Mouse (Mus musculus) right cerebral cortex, postnatal 14 days (tissue): ENCODE measurements around the gene Ccl3.

Experiments used
- DNase-seq: peaks from one replicate; pipeline ENCODE4 v3.0.0; 2022

Gene Ccl3

DNA sequence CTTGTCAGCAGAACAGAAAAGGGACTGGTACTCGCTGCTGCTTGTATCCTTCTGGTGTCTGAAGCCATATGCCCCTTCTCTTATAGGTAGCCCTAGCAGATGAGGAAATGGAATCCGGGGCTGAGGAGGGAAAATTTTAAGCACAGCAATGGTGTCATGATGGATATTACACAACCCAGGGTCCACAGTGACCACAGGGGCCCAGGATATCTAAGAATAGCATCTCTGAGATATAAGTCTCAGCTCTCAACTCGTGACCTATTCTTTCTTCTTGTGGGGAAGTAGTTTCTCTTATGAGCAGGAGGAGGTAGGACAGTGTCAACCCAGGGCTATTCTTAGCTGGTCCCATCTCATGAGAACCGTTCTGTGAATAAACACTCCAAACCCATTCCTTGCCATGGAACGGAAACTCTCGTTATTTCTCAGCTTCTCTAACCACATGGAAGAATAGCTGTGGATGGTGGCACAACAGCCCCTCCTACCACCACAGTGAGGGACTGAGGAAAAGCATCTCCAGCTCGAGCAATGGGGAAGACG, at the start of gene Ccl3:
TSS of gene Ccl3 (minus strand) at position 51 of the 537 bp plus-strand sequence.
- DNase-seq = no peak

DNA sequence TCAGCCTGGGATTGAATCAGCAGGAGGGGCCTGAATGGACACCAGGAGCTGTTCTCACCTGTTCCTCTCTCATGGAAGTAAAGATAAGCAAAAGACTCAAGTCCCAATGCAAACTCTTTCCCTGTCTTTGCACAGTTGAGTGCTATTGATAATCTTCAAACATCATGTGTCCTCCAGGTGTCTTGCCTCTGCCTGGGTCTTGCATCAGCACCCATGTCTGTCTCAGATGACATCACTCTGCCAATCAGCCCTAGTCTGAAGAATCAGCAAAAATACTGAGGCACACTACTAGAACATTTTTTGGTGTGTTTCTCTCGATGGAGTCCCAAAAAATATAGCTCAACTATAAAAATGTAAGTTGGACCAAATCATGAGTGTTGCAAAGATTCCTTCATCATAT, 42.9 kb upstream of the Ccl3 start:
- DNase-seq = no peak

DNA sequence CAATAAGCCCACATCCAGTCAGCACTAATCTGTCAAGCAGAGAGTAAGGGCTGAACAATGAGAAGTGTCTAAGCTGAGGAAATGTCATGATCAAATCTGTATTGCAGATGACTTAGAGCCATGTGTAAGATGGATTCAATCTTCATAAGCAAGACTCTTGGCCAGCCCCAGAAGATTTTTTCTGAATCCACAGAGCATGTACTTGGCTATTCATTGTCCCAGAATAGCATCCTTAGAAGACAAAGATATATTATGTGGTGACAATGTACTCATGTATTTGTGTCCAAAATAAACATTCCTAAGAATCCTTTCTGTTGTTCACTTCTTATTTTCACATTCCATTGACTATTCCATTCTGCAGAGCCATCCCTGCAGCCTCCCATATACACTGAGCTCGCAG, 40.8 kb upstream of the Ccl3 start:
- no peak for DNase-seq

DNA sequence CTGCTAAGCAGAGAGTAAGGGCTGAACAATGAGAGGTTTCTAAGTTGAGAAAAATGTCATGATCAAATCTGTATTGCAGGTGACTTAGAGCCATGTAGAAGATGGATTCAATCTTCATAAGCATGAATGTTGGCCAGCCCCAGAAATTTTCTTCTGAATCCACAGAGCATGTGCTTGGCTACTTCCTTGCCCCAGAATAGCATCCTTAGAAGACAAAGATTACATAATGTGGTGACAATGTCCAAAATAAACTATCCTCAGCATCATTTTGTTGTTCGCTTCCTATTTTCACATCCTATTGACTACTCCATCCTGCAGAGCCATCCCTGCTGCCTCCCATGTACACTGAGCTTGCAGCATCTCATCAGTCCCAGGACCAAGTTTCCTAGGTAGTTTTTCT, 26.5 kb upstream of the Ccl3 start:
- no peak for DNase-seq

DNA sequence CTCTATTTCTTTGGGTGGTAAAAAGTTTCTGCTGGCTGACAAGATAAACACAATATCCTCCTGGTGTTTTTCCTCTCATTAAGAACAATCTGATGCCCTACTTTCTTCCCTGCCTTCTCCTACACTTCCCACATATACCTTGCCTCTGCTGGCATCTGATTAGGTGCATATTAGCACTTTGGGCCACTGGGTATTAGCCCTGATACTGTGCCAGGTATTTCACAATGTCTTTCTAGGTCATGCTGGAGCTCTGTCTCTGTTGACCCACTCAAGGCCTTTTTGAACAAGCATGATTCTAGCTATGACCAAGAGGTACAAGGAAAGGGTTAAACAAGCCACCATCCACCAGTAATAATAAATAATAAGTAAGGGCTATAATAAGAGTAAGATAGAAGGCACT, 22.6 kb upstream of the Ccl3 start:
- no peak for DNase-seq

DNA sequence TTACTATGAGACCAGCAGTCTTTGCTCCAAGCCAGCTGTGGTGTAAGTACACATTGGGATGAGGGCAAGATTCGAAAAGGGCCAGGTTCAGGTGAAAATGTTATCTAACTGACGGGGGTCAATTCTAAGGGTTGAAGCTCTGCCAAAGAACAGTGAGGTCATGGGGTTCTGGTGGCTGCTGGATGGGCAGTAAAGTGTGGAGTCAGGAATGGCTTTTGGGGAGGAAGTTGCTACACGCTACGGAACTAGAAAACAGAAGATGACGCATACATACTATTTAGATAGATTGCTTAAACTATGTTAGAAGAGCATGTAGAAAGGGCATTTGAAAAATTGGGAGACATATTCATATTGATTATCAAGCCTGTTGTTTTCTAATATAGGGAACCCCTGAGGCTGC, 14.4 kb upstream of the Ccl3 start:
- no peak for DNase-seq

DNA sequence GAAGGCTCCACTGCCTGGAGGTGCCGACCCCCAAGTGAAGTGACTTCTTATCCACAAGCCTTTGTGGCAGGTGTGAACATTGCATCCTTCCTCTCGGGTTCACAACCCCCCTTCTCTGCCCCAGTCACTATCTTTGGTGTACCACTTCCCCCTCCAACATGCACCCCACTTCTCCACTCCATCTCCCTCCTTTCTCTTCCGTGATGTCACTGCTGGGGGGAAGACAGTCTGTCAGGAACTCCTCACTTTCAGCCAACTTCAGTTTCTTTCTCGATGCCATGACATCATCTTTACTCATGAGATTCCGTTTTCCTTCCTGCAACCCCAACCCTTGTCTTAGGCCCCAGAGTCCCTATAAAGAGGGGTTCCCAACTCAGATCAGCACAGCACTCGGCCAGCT, 13.0 kb upstream of the Ccl3 start, which contains the start of gene Ccl4:
TSS of gene Ccl4 (plus strand) at position 381 of the 400 bp plus-strand sequence.
- no peak for DNase-seq

DNA sequence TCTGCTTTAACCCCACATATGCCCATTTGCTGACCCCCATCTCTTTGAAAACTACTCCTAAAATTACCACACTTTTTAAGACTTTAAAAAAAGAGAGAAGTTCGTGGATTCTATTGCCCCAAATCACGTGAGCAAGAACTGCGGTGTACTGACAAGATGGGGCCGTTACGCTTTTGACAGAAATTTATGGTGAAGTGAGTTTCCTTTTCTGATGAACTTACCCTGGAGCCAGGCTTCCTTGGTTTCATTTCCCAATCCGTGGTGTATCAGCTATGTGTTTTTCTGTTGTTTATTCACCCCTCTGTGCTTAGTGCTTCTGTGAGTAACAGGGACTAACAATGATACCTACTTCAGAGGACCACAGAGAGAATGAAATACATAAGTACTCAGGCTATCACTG, 9.6 kb upstream of the Ccl3 start:
- DNase-seq = no peak

DNA sequence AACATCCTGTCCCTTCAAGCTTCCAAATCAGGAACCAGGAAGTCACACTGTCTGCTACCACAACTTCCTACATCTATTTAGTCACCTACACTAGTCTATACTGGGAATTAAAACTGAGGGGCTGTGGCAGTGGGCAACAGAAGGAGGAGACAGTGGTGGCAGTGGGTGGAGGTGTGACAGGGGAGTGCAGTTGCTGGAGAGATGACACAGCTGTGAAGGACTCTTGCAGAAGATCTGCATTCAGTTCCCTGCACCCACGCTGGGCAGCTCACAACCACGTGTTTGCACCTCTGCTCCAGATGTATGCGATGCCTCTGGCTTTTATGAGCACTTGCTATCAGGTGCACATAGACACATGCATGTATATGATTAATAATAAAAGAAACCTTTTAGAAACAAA, 8.4 kb upstream of the Ccl3 start:
- no peak for DNase-seq

DNA sequence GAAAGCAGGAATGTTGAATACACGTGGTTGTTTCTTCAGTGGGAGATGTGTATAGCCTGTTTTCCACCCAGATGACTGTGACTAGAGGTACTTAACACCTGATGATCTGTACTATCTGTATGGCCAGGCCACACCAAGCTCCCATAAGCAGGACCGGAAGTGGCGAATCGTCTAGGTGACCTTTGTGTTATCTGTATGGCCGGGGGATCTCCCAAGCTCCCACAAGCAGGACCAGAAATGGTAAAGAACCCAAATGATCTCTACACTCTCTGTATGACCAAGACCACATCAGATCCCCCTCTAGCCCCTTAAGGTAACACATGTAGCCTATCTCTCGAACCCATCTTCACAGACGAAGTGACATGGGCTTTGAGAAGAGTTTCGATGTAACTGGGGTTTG, 5.5 kb upstream of the Ccl3 start:
- no peak for DNase-seq

DNA sequence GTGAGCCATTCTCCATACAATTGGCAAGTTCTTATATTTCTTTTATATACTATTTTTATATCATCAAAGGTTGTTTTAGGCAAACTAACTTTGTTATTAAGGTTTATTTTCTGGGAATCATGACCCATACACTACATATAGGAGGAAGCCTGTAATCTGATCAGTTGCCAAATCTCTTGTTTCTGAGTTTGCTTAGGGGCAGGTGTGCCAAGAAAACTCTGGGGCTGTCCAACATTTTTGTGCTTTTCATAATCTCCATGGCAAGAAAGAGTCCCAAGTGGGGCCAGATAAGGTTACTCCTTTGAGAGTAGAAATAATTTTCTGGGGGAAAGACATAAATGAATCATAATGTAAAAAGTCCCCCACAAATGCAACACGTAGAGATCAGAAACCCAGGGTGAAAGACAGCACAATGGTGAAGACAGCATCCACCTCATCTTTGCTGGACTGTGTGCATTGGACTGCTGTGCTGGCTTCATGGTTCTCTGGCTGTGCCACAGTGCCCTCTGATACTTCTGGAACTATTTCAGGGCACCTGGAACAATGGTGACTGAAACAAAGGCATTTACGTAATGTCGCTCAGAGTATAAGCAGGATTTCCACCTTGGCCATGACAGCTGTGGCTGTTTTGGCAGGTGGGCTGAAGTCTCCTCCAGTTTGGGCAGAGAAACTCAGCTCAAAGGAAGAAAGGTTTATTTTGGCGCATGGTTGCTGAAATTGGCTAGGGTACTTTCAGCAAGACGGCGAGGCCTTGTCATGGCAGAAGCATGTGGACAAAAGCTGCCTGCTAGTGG, 2.6 kb downstream of the Ccl3 start:
- DNase-seq = no peak

DNA sequence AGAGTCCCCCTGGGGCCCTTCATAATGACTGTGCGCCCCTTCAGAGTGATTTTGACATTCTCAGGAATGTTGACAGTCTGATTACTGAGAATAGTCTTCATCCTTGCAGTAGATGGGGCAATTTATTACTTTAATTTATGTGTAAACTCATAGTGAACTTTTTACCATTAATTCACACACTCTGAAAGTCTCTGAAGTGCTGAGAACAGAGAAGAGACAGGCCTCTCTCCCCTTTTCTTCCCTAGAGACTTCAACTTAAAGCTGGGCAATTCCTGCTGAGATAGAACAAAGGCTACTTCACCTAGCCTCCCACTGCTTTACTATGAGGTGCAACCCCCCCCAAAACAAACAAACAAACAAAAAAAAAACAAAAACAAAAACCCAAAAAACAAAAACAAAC, 3.6 kb downstream of the Ccl3 start, which contains the start of gene Rpl9-ps1:
TSS of gene Rpl9-ps1 (minus strand) at position 101 of the 400 bp plus-strand sequence.
- DNase-seq = no peak

DNA sequence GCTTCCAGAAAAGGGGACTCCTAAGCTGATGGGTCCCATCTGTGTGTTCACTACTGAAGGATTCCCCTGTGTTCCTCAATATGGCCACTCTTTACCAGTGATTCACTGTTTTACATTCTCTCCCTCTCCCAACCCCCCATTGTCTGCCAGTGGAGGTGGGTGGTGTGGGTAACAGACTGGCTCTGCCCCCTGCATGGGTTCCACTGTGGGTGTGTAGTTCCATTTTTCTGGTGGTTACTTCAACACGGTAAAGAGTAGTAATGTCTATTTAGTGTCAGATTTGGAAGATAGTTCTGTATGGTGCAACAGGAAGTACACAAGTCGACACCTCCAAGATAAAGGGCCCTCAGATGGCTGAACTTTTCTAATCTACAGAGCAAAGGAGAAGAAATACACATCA, 7.9 kb downstream of the Ccl3 start:
- DNase-seq = no peak

DNA sequence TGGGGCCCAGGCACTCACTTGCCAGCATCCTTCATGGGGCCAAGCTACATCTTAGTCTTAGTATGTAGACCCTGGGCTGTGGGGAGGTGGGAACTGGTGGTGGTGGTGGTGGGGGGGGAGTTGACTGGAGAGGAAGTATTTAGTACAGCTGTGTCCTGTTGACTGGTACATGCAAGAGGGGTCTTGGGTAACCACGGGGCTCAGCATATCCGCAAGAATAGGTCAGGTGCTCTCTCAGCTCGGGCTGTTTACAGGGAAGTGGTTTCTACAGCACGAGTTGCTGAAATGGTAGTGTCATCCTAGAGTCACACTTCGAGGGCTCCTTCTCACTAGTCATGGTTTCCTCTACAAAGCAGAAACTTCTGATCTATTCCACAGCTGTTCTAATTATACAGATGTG, 9.0 kb downstream of the Ccl3 start:
- no peak for DNase-seq

DNA sequence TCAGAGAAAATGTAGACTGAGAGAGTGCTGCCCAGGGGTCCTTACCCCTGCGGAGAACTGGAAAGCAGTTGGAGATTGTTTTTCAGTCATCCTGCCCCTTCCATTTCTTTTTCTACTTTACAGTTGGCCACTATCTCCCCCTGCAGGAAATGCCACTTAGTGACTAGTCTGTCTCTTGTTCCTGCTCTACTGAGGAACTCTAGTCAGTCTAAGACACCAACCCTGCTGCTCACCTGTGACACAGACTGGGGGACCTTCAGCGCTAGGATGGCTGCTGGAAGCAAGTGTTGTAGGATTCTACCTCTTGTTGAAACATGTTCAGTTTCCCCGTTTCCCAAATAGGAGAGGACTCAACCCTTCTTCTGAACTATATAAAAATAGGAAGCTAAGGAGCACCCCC, 9.6 kb downstream of the Ccl3 start:
- DNase-seq = no peak

DNA sequence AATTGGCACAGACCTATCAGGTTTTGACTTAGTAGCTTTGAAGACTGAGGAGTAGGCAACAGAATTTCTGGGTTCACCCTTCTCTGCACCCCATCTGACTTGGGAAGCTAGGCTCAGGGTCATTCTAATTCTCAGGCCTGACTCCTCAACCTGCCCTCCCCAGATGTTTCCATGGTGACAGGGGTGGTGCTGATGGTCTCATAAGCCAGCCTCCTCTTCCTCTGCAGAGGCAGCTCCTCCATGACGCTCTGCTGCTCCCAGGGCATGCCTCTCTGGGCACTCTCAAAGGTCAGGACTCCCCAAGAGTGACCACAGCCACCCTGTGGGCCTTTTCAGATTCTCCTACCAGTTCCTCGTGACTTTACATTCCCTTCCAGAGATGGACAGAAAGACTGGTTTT, 10.2 kb downstream of the Ccl3 start:
- DNase-seq = no peak

DNA sequence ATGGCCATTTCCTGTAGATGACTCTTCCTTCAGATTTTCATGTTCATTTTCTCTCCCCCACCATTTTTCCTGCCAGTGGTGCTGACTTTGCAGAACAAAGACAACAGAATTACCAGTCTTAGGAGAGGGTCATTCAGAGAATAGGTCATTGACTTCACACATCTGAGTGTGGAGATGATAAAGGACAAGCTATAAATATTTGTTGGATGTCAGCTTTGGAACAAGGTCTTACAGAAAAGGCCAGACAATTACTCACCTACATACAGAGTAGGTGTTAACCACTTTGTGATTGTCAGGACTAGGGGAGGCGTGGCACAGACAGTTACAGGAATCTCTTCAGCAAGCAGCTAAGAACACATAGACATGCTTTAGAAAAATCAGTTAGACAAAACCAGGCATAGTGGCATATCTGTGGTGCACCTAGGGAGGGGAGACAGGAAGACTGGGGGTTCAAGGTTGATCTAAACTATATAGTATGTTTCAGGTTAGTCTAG, 12.4 kb downstream of the Ccl3 start:
- no peak for DNase-seq

DNA sequence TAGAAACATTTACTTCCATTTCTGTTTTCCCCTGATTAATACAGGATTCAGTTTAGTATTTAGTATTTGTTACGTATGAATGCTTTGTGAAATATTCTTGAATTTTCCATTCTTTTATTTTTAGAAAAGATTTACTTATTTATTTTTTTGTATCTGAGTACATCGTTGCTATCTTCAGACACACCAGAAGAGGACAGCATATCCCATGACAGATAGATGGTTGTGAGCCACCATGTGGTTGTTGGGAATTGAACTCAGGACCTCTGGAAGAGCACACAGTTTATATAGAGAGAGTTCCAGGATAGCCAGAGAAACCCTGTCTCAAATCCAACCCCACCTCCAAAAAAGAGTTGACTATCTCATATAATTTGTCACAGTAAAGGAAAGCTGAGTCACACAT, 14.3 kb downstream of the Ccl3 start:
- DNase-seq = no peak

DNA sequence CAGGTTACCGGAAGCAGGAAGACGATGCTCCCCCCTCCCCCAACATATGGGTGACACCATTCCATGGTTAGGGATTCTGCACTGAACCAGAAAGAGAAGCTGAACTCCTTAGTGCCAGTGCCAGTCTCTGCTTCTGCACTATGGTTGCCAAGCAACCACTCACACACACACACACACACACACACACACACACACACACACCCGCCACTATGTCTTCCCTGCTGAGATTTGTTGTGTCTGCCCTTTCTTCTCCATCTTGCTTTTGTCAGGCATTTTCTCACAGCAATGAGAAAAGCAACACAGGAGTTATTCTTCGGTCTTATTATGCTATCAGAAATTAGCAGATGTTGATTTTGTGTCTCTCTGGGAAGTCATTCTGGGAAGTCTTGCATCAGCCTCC, 14.7 kb downstream of the Ccl3 start:
- DNase-seq = peak; percentile 16

DNA sequence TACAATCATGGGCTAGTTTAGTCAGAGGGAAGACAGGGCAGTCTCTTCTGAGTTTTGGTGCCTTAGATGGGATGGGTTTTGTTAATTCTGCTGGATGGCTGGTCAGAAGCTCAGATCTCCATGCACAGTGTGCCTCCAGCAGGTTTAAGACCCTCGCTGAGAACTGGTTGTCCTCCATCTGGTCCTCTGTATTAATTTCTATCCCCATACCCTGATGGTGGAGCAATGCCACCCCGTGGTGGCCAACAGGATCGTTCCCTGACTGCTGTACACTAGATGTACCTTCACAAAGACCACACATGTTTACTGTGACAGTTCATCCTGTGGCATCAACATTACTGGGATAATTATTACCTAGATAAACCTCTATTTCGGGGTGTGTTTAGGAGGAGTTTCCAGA, 16.4 kb downstream of the Ccl3 start:
- no peak for DNase-seq

DNA sequence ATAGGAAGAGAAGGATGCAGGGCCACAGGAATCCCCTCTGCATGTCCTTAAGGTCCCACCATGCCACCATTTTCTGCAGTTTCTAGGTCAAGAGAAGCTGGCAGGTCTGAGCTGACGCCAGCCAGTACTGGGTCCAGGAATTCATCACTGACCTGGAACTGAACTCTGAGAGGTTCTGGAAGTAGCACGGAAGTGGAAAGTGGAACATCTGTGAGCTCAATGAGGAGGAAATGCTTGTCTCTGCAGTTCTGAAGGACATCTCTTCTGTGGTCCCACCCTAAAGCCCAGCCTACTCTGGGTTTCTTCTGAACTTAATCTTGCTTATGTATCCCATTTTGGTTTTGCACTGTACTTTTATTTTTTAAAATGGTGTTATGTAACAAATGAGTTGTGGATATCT, 18.1 kb downstream of the Ccl3 start:
- no peak for DNase-seq

DNA sequence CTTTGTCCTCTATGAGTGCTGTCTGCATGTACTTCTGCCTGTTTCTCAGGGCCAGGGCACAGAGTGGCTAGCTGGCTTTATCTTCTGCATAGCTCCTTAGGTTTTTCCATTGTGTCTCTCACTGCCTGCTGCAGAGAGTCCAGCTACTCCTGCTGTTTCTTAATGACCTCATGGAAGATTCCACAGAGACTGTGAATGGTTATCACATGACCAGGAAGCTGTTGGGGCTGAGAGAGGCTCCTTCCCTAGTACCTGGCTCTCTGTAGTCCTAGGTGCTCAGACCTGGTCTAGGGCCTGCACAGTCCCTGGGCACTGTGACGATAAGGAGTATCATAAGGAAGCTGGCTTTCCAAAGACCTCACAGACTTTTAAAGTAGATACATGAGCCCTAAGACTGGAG, 18.5 kb downstream of the Ccl3 start:
- no peak for DNase-seq

DNA sequence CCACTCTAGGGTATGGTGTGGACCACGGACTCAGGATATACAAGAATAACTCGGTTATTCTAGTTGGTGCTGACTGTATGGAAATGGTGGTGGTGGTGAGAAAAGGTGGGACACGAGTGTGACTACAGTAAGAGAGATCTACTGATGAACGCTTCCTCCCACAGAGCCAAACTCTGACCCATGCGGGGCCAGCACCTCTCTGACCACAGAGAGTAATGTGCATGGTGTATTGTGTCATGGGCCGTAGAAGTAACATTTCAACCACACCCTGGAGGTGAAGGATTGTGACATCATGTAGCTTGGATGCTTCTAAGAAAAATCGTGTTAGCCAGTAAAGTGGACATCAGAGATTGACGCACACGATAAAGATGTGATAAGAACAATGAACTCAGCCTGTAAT, 20.3 kb downstream of the Ccl3 start:
- no peak for DNase-seq

DNA sequence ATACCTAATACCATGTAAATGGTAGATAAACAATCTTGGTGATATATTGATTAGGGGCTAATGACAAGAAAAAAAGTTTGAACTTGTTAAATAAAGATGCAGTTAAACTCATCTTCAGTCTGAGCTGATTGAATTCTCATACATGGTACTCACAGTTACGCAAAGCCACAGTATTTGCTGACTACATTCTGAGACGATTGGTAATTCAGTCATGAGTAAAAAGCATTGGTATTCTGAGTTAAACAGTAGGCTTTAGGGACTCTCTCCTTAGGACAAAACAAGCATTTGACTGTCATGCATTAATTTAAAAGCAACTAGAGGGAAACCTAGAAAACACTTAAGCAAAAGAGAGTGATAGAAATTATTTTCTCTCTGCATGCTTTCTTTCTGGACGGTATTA, 25.6 kb downstream of the Ccl3 start:
- no peak for DNase-seq

DNA sequence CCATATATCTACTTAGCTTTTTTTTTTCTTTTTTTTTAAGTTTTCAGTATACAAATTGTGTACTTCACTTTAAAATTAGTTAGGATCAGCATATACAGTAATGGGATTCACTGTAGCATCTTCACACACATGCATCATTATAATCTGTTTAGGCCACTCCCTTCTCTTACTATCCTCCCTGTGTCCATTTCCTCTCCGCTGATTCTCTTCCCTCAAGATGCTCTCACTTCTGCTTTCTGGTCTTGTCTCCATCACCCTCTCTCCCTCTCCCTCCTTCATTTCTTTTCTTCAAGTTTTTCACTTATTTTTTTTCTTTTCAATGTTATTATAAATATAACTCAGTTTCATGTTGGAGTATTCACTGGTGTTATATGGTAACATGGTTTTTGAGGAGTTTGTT, 30.1 kb downstream of the Ccl3 start:
- no peak for DNase-seq
